Mouse (Mus musculus) liver, embryonic 11.5 days (tissue): ENCODE results near the gene Pde5a. TPM values are rescaled to one million over a fixed set of nuclear protein-coding genes. Genes with fewer than 3 reads are reported as not detected.

Source experiments
- ATAC-seq: fragments of 200-750 bp; cut with Nextera tagmentation; replicated peaks from 2 replicates; pipeline ENCODE4 v1.8.0; 2017; ENCODE audit warnings: moderate number of reproducible peaks, mild to moderate bottlenecking, moderate TSS enrichment, moderate library complexity; ENCODE audit not compliant: low FRiP score
- DNase-seq: peaks from one replicate; pipeline ENCODE4 v3.0.0-alpha.2; 2017; ENCODE audit warnings: low spot score
- H3K27ac ChIP-seq: fragments of 300-500 bp; sonication (generic); 2 replicates; pipeline ENCODE4 v1.5.1; 2014; ENCODE audit warnings: mild to moderate bottlenecking, low read depth, low read length, control low read depth
- H3K27me3 ChIP-seq: fragments of 300-500 bp; sonication (generic); replicated peaks from 2 replicates; pipeline ENCODE4 v1.6.1; 2014; ENCODE audit warnings: low read length, mixed read lengths; ENCODE audit not compliant: control insufficient read depth, insufficient read depth
- H3K36me3 ChIP-seq: fragments of 300-500 bp; sonication (generic); 2 replicates; pipeline ENCODE4 v1.6.1; 2014; ENCODE audit warnings: mild to moderate bottlenecking, low read length, moderate library complexity, mixed read lengths; ENCODE audit not compliant: control insufficient read depth, insufficient read depth
- H3K4me1 ChIP-seq: fragments of 300-500 bp; sonication (generic); replicated peaks from 2 replicates; pipeline ENCODE4 v1.6.1; 2014; ENCODE audit warnings: low read length, mixed read lengths; ENCODE audit not compliant: control insufficient read depth, insufficient read depth
- H3K4me2 ChIP-seq: fragments of 300-500 bp; sonication (generic); 2 replicates; pipeline ENCODE4 v1.6.1; 2014; ENCODE audit warnings: mild to moderate bottlenecking, control low read depth, moderate library complexity
- H3K4me3 ChIP-seq: fragments of 300-500 bp; sonication (generic); 2 replicates; pipeline ENCODE4 v1.5.1; 2014; ENCODE audit warnings: low read depth, low read length, control low read depth
- H3K9ac ChIP-seq: fragments of 300-500 bp; sonication (generic); 2 replicates; pipeline ENCODE4 v1.6.1; 2014; ENCODE audit warnings: low read depth, low read length, control low read depth
- H3K9me3 ChIP-seq: fragments of 300-500 bp; sonication (generic); 2 replicates; pipeline ENCODE4 v1.6.1; 2016; ENCODE audit warnings: low read length, inconsistent platforms, mixed read lengths; ENCODE audit not compliant: control insufficient read depth
- WGBS: fragments of 180-500 bp; shearing (Covaris S2); extraction: QIAGEN DNeasy Blood & Tissue Kit; methylation state at CpG from one replicate; pipeline ENCODE4 v1.1.7; 2014; 5-methylcytosine and 5-hydroxymethylcytosine counted together
- polyA plus RNA-seq: library from polyadenylated mRNA; unstranded; fragments of >200 nt; fragmentation: Nextera tagmentation; extraction: Ambion mirVana; gene quantifications from 2 replicates; pipeline ENCODE4 v1.2.1, GENCODE M21; 2014

Pde5a gene
- polyA plus RNA-seq, 1 experiment from 2014 or later: 4.9 TPM

- H3K9ac ChIP-seq: no peak overlapping the region
- no peak overlapping the region for H3K4me2 ChIP-seq
- H3K36me3 ChIP-seq: no peaks in the 10 kb centered on the region
- no peaks in the 10 kb centered on the region for H3K27me3 ChIP-seq
- no peak overlapping the region for H3K4me3 ChIP-seq
- H3K4me1 ChIP-seq: no peaks in the 10 kb centered on the region
- no peak overlapping the region for H3K27ac ChIP-seq
- no peaks in the 10 kb centered on the region for H3K9me3 ChIP-seq
- DNase-seq (no peak), ATAC-seq (no peak)
- WGBS: 65% methylated on average over 4 of the region's 4 CpGs
Observed at GRCm38 (mm10) chr3:122887505-122888301, 159.0 kb downstream of the Pde5a start.

GRCm38 (mm10) chr3:122888371-122888819 is 159.6 kb downstream of the Pde5a start:
- Histone ChIP-seq H3K9ac (no peak overlapping the region), H3K9me3 (no peaks in the 10 kb centered on the region), H3K4me1 (no peaks in the 10 kb centered on the region), H3K27me3 (no peaks in the 10 kb centered on the region), H3K4me3 (no peak overlapping the region), H3K36me3 (no peaks in the 10 kb centered on the region), H3K27ac (no peak overlapping the region), H3K4me2 (no peak overlapping the region)
- DNase-seq: no peak
- 74% methylated on average over 5 of the region's 5 CpGs for WGBS
- no peak; the same call in 1 of the 2 replicates for ATAC-seq

GRCm38 (mm10) chr3:122894772-122895171 is 166.0 kb downstream of the Pde5a start, which contains the start of gene Fabp2:
Gene Fabp2, plus strand, starts transcription at chr3:122895072.
- no peaks in the 10 kb centered on the region for H3K4me1 ChIP-seq
- H3K4me2 ChIP-seq: no peak within 1 kb of the TSS
- WGBS: 91% methylated on average over 3 of the region's 3 CpGs
- no peak within 1 kb of the TSS for H3K4me3 ChIP-seq
- H3K9ac ChIP-seq: no peak within 1 kb of the TSS
- H3K27ac ChIP-seq: no peak within 1 kb of the TSS
- no peaks in the 10 kb centered on the region for H3K36me3 ChIP-seq
- ATAC-seq (no peak), DNase-seq (no peak)
- no peaks in the 10 kb centered on the region for H3K27me3 ChIP-seq
- H3K9me3 ChIP-seq: no peaks in the 10 kb centered on the region

- Histone ChIP-seq H3K4me3 (no peak overlapping the region), H3K36me3 (no peaks in the 10 kb centered on the region), H3K27me3 (no peaks in the 10 kb centered on the region), H3K4me2 (no peak overlapping the region), H3K9me3 (no peaks in the 10 kb centered on the region), H3K4me1 (no peaks in the 10 kb centered on the region), H3K9ac (no peak overlapping the region), H3K27ac (no peak overlapping the region)
- DNase-seq (no peak), ATAC-seq (no peak)
- 66% methylated on average over 11 of the region's 11 CpGs for WGBS
Observed at GRCm38 (mm10) chr3:122895189-122895731, 166.5 kb downstream of the Pde5a start.

GRCm38 (mm10) chr3:122898254-122898653 is 169.5 kb downstream of the Pde5a start:
- no peak overlapping the region for H3K4me2 ChIP-seq
- no peaks in the 10 kb centered on the region for H3K36me3 ChIP-seq
- H3K4me3 ChIP-seq: no peak overlapping the region
- no peaks in the 10 kb centered on the region for H3K9me3 ChIP-seq
- no peak overlapping the region for H3K9ac ChIP-seq
- 51% methylated on average over 6 of the region's 6 CpGs for WGBS
- ATAC-seq: no peak
- H3K27me3 ChIP-seq: no peaks in the 10 kb centered on the region
- DNase-seq: no peak
- H3K27ac ChIP-seq: no peak overlapping the region
- no peaks in the 10 kb centered on the region for H3K4me1 ChIP-seq

GRCm38 (mm10) chr3:122903746-122904433 is 175.1 kb downstream of the Pde5a start:
- Histone ChIP-seq H3K4me1 (no peaks in the 10 kb centered on the region), H3K9me3 (no peaks in the 10 kb centered on the region), H3K9ac (no peak overlapping the region), H3K27me3 (no peaks in the 10 kb centered on the region), H3K27ac (no peak overlapping the region), H3K4me3 (no peak overlapping the region), H3K4me2 (no peak overlapping the region), H3K36me3 (no peaks in the 10 kb centered on the region)
- WGBS: 43% methylated on average over 12 of the region's 12 CpGs
- ATAC-seq (no peak; the same call in 1 of the 2 replicates), DNase-seq (no peak)

DNA sequence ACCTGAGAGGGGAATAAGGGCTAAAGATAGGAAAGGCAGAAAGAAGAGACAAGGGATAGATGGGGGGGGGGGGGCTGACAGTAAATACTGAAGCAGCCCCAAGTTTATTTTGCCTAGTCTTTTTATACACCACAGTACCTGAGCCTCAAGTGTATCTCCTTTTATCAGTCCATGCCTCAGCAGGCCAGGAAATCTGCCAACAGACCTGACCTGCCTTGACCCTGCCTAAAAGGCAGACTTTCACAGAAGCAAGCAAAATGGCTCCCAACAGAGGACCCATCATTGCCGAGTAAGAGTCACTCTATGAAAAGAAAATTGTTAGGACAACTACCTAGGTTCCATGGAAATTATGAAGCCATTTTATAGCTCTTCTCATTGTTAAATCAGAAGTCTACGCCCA is 179.1 kb downstream of the Pde5a start:
- no peak overlapping the region for H3K4me2 ChIP-seq
- H3K4me1 ChIP-seq: no peaks in the 10 kb centered on the region
- H3K4me3 ChIP-seq: no peak overlapping the region
- no peaks in the 10 kb centered on the region for H3K27me3 ChIP-seq
- no peak overlapping the region for H3K27ac ChIP-seq
- 88% methylated on average over 2 of the region's 2 CpGs for WGBS
- H3K36me3 ChIP-seq: no peaks in the 10 kb centered on the region
- ATAC-seq: no peak
- DNase-seq: no peak
- H3K9me3 ChIP-seq: no peaks in the 10 kb centered on the region
- no peak overlapping the region for H3K9ac ChIP-seq
